Mouse (Mus musculus): Measurements from ENCODE around the gene Arg2. TPM values are rescaled to one million over a fixed set of nuclear protein-coding genes. Genes with fewer than 3 reads are reported as not detected.

The Arg2 gene
- polyA plus RNA-seq (2016; fragmentation: Nextera tagmentation; extraction: Ambion mirVana), result 2.9 and 3.5 TPM in 2 replicates

GRCm38 (mm10) chr12:79130299-79131177 lies at the start of gene Arg2:
Gene Arg2, plus strand, starts transcription at chr12:79130777.
- Histone ChIP-seq H3K36me3 (replicated peaks) (no peaks in the 10 kb centered on the region), H3K4me1 (peaks cover 25% of the 10 kb centered on the region), H3K27me3 (replicated peaks; ENCODE audit: low read depth, poor library complexity, severe bottlenecking) (peaks cover 44% of the 10 kb centered on the region), H3K9me3 (no peaks in the 10 kb centered on the region), H3K4me3 (peak within 1 kb of the TSS; percentile 64), H3K27ac (replicated peaks) (no peak within 1 kb of the TSS; the same call in 1 of the 2 replicates)
- under 1% methylated on average over 47 of the region's 47 CpGs for WGBS
- peak; percentile 87 for DNase-seq (ENCODE audit: low spot score)

- Histone ChIP-seq H3K9me3 (no peaks in the 10 kb centered on the region), H3K36me3 (replicated peaks) (peaks cover 20% of the 10 kb centered on the region), H3K27me3 (replicated peaks; ENCODE audit: low read depth, poor library complexity, severe bottlenecking) (no peaks in the 10 kb centered on the region), H3K27ac (replicated peaks) (peak within 1 kb of the TSS; percentile 92), H3K4me1 (peaks cover 10% of the 10 kb centered on the region), H3K4me3 (peak within 1 kb of the TSS; percentile 92)
- peak; percentile 92 for DNase-seq (ENCODE audit: low spot score)
- under 1% methylated on average over 53 of the region's 53 CpGs for WGBS
These were observed 41.3 kb upstream of the Arg2 start, which contains the start of gene Pigh for GRCm38 (mm10) chr12:79089182-79089812. Gene Pigh, minus strand, starts transcription at chr12:79089651.

DNA sequence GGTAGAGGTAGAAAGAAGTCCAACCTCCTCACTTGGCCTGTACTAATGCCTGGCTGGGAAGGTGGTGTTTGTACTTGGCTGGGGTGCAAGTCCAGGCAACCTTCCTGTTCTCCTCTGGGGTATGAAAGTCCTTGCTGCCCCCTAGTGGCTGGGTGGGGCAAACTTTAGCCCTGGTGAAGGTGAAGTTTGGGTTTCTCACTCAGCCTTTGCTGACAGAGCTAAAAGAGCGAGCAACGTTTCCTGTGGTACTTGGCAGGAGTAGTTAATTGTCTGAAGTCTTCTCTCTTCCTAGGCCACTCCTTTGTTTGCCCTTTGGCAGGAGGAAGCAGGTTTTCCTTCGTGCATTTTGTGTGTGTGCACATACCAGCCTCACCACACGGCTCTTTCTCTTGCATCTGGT lies 38.0 kb upstream of the Arg2 start:
- H3K27ac ChIP-seq (replicated peaks), result no peak overlapping the region
- WGBS, result 63% methylated on average over 4 of the region's 4 CpGs
- peaks cover 10% of the 10 kb centered on the region for H3K4me1 ChIP-seq
- no peaks in the 10 kb centered on the region for H3K27me3 ChIP-seq (replicated peaks; ENCODE audit: low read depth, poor library complexity, severe bottlenecking)
- no peak overlapping the region for H3K4me3 ChIP-seq
- DNase-seq (ENCODE audit: low spot score), result peak; percentile 22
- no peaks in the 10 kb centered on the region for H3K9me3 ChIP-seq
- H3K36me3 ChIP-seq (replicated peaks), result no peaks in the 10 kb centered on the region

DNA sequence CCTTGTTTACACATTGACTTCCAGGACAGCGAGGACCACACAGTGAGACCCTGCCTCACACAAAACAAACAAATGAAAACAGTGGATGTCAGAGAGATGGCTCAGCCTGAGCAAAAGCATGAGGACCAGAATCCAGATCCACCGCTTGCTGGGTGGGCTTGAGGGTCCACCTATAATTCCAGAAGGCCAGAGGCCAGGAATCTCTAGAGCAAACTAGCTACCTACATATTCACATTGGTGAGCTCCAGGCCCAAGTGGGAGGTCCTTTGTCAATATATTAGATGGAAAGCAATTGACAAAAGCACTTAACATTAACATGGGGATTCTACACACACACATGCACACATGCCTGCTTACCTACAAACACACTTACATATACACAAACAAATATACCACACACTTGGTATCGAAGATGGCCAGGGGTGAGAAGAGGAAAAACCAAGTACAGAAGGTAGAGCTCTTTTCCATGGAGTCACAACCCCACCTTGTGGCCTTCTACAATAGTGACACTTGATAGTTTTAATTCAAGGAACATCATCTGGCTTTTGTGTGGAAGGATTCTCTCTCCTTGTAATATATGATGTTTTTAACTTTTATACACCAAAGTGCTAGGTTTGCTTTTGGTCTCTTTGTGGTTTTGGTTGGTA lies 33.3 kb upstream of the Arg2 start:
- H3K27me3 ChIP-seq (replicated peaks; ENCODE audit: low read depth, poor library complexity, severe bottlenecking), result 0 out of 2 replicates have a peak, but pooled peaks cover 3% of the 10 kb centered on the region
- H3K4me1 ChIP-seq, result peaks cover 5% of the 10 kb centered on the region; the same call in 1 of the 2 replicates
- peak; percentile 17 for DNase-seq (ENCODE audit: low spot score)
- no peaks in the 10 kb centered on the region for H3K9me3 ChIP-seq
- no peak overlapping the region for H3K27ac ChIP-seq (replicated peaks)
- WGBS, result 66% methylated on average over 3 of the region's 3 CpGs
- H3K4me3 ChIP-seq, result no peak overlapping the region
- no peaks in the 10 kb centered on the region for H3K36me3 ChIP-seq (replicated peaks)

DNA sequence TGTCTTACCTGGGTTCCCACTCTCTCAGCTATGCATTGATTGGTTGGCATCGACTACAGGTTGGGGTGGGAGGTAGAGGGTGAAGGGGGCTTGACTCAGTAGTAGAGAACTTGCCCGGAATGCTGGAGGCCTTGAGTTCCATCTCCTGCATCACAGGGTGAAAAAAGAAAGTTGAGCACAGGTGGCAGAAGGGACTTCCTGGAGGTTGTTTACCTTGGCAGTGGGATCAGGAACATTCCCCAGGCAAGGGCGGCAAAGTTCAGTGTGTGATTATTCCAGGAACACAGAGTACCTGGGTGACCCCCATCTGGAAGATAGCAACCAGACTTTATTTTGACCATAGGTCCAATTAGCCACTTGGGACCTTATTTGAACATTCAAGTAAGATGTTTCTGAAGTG lies 26.8 kb upstream of the Arg2 start:
- no peak for DNase-seq (ENCODE audit: low spot score)
- Histone ChIP-seq H3K9me3 (no peaks in the 10 kb centered on the region), H3K27ac (replicated peaks) (no peak overlapping the region), H3K4me1 (peaks cover 5% of the 10 kb centered on the region; the same call in 1 of the 2 replicates), H3K36me3 (replicated peaks) (no peaks in the 10 kb centered on the region), H3K4me3 (no peak overlapping the region), H3K27me3 (replicated peaks; ENCODE audit: low read depth, poor library complexity, severe bottlenecking) (0 out of 2 replicates have a peak, but pooled peaks cover 3% of the 10 kb centered on the region)
- WGBS, result 88% methylated on average over 3 of the region's 3 CpGs

DNA sequence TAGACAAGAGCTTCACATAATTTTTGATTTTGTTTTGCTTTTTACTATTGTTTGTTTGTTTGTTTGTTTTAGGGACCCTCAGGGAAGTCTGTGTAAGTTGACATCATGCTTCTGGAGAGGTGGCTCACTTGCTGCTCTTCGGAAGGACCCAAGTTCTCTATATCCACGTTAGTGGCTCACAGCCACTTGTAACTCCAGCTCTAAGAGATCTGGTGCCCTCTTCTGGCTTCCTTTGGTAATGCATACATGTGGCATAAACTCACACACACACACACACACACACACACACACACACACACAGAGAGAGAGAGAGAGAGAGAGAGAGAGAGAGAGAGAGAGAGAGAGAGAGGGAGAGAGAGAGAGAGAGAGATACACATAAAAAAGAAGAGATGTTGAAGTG lies 26.0 kb upstream of the Arg2 start:
- Histone ChIP-seq H3K27me3 (replicated peaks; ENCODE audit: low read depth, poor library complexity, severe bottlenecking) (0 out of 2 replicates have a peak, but pooled peaks cover 3% of the 10 kb centered on the region), H3K9me3 (no peaks in the 10 kb centered on the region), H3K4me1 (peaks cover 5% of the 10 kb centered on the region; the same call in 1 of the 2 replicates), H3K27ac (replicated peaks) (no peak overlapping the region), H3K4me3 (no peak overlapping the region), H3K36me3 (replicated peaks) (no peaks in the 10 kb centered on the region)
- DNase-seq (ENCODE audit: low spot score), result no peak
- 66% methylated on average over 2 of the region's 2 CpGs for WGBS

DNA sequence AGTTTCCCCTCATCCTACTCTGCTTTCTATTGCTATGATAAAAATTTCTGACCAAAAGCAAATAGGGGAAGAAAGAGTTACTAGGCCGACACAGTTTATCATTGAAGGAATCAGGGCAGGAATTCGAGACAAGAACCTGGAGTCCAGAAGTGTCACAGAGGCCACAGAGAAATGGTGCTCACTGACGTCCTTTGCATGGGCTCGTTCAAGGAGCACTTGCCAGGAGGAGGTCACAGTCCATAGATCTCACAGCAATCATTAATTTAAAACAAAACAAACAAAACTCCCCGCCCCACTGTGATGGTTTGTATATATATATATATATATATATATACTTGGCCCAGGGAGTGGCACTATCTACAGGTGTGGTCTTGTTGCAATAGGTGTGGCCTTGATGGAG lies 25.3 kb upstream of the Arg2 start:
- 86% methylated on average over 5 of the region's 5 CpGs for WGBS
- no peaks in the 10 kb centered on the region for H3K9me3 ChIP-seq
- H3K4me3 ChIP-seq, result no peak overlapping the region
- no peak for DNase-seq (ENCODE audit: low spot score)
- no peak overlapping the region for H3K27ac ChIP-seq (replicated peaks)
- peaks cover 5% of the 10 kb centered on the region; the same call in 1 of the 2 replicates for H3K4me1 ChIP-seq
- no peaks in the 10 kb centered on the region for H3K36me3 ChIP-seq (replicated peaks)
- H3K27me3 ChIP-seq (replicated peaks; ENCODE audit: low read depth, poor library complexity, severe bottlenecking), result 0 out of 2 replicates have a peak, but pooled peaks cover 3% of the 10 kb centered on the region

- no peaks in the 10 kb centered on the region for H3K4me1 ChIP-seq
- H3K27ac ChIP-seq (replicated peaks), result no peak overlapping the region
- no peaks in the 10 kb centered on the region for H3K36me3 ChIP-seq (replicated peaks)
- no peak for DNase-seq (ENCODE audit: low spot score)
- 90% methylated on average over 4 of the region's 4 CpGs for WGBS
- no peak overlapping the region for H3K4me3 ChIP-seq
- no peaks in the 10 kb centered on the region for H3K27me3 ChIP-seq (replicated peaks; ENCODE audit: low read depth, poor library complexity, severe bottlenecking)
- H3K9me3 ChIP-seq, result no peaks in the 10 kb centered on the region
These were observed 11.6 kb upstream of the Arg2 start for GRCm38 (mm10) chr12:79118991-79119390.

- Histone ChIP-seq H3K9me3 (no peaks in the 10 kb centered on the region), H3K4me1 (no peaks in the 10 kb centered on the region), H3K27ac (replicated peaks) (no peak overlapping the region), H3K4me3 (no peak overlapping the region), H3K36me3 (replicated peaks) (no peaks in the 10 kb centered on the region), H3K27me3 (replicated peaks; ENCODE audit: low read depth, poor library complexity, severe bottlenecking) (no peaks in the 10 kb centered on the region)
- 36% methylated on average over 3 of the region's 3 CpGs for WGBS
- DNase-seq (ENCODE audit: low spot score), result no peak
These were observed 7.8 kb upstream of the Arg2 start for GRCm38 (mm10) chr12:79122820-79123219.

GRCm38 (mm10) chr12:79131178-79131675 lies 650 bp downstream of the Arg2 start:
- Histone ChIP-seq H3K27me3 (replicated peaks; ENCODE audit: low read depth, poor library complexity, severe bottlenecking) (peaks cover 44% of the 10 kb centered on the region), H3K9me3 (no peaks in the 10 kb centered on the region), H3K27ac (replicated peaks) (no peak overlapping the region; the same call in 1 of the 2 replicates), H3K4me1 (peaks cover 26% of the 10 kb centered on the region), H3K4me3 (peak overlapping the region; percentile 64), H3K36me3 (replicated peaks) (no peaks in the 10 kb centered on the region)
- DNase-seq (ENCODE audit: low spot score), result peak; percentile 40
- under 1% methylated on average over 22 of the region's 22 CpGs for WGBS

DNA sequence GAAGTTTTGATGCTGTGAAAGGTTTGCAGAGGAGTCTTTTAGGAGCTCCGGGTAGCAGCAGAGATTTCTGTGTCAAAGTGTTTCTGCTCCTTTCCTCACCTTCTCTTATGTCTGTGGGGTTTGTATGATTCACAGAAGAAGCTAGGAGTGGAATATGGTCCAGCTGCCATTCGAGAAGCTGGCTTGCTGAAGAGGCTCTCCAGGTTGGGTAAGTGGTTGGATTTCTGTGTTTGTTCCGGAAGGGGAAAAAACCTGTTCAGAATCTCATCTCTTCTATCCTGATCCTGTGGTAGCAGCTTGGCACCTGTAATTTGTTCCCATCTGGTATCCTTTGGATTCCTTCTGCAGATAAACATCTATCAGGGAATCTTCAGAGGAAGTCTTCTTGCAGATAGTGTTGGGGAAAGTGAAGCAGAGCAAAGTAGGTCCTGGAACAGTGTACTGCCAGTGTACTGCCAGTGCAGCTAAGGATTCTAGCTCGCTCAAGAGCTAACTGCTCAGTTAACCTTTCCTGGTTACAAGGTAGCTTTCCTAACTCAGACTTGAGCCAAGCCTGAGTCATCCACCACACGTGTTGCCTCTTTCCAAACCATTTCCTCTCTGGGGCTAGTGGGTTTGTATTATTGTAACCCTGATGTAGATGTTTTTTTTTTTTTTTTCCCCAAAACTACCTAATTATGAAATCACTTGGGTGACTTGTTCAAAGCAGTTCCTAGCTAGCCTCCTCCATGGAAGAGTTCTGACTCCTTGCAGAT lies 1.3 kb downstream of the Arg2 start:
- no peak for DNase-seq (ENCODE audit: low spot score)
- peaks cover 26% of the 10 kb centered on the region for H3K4me1 ChIP-seq
- 26% methylated on average over 5 of the region's 5 CpGs for WGBS
- H3K27ac ChIP-seq (replicated peaks), result no peak overlapping the region
- no peaks in the 10 kb centered on the region for H3K36me3 ChIP-seq (replicated peaks)
- H3K9me3 ChIP-seq, result no peaks in the 10 kb centered on the region
- H3K4me3 ChIP-seq, result peak overlapping the region; percentile 64
- H3K27me3 ChIP-seq (replicated peaks; ENCODE audit: low read depth, poor library complexity, severe bottlenecking), result peaks cover 44% of the 10 kb centered on the region
